Mouse (Mus musculus): ENCODE measurements around the gene Hsp90aa1. TPM values are rescaled to one million over a fixed set of nuclear protein-coding genes. Genes with fewer than 3 reads are reported as not detected.
"Not testable (repeated sequence)": the region's sequence is repeated elsewhere in the genome, so short reads cannot be mapped to it uniquely, and the experiment has no call there.

Gene Hsp90aa1
- 100 to 1,000 TPM in 1 of 2 experiments, 10 to 100 TPM in 1; 98.6 to 163 TPM for total RNA-seq (2021)
- long read RNA-seq, experiment 1, transcript Hsp90aa1-202 (11 exons, 3,281 nt): major isoform, 52 of 72 reads
- long read RNA-seq, experiment 1, partial matches to known transcripts: 18 of 72 reads
- long read RNA-seq, experiment 1, other reads (novel, unspliced or antisense): 2 of 72 reads
- long read RNA-seq, experiment 2, transcript Hsp90aa1-202 (11 exons, 3,281 nt): major isoform, 37 of 44 reads
- long read RNA-seq, experiment 2, partial matches to known transcripts: 7 of 44 reads
- long read RNA-seq, experiment 2, other reads (novel, unspliced or antisense): 0 of 44 reads

DNA sequence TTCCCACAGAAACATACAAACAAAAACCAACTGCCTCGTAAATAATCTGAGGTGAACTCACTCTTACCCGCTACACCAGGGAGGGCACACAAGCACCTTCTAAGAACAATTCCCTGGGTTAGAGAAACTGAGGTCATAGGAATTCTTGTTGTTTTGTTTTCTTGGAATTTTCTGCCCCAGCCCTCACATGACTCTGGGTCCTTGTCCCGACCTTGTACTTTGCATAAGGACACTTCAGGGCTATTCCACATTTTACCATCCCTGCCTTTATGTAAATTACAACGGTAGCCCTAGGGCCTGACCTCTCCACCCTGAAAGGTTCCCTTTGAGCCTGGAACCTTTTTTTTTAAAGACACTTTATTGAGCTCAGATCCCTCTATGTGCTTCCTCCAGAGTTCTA lies at the start of gene Hsp90aa1:
Gene Hsp90aa1 (minus strand): TSS at position 173 of the 400 bp plus-strand sequence.
- DNase-seq: no peak
- intact Hi-C loops (cut with DNase I): loop anchor here (2.0 to 10.0 kb wide), 3 partner anchors 104 to 282 kb away; no protein-coding TSS in a partner anchor

DNA sequence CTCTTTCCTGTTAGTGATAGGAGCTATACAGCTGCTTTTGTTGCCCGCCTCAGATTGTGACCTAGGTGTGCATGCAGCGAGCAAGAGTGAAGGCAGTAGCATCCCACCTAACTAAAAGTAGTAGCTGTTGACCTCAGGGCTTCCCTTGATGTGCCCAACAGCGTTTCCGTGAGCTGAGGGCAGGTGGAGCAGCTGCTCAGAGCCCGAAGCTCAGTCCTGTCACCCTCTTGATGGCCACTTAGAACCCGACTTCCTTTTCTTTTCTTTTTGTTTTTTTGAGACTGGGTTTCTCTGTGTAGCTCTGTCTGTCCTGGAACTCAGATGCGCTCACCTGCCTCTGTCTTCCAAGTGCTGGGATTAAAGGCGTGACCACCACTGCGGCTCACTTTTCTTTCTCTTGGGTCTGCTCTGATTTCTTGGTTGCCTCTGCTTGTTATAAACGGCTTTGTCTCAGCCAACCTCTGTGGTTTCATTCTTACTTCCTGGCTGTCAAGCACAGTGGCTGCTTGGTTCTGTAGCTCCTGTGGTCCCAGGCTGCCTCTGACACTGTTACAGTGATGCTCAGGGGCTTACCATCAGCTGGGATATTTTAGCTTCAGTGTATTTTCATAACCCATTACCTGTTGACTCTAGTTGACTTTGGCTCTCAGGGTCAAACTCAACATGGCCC lies 48.4 kb upstream of the Hsp90aa1 start:
- DNase-seq: no peak

GRCm38 (mm10) chr12:110738158-110738921 lies 35.8 kb upstream of the Hsp90aa1 start:
- intact Hi-C loops (cut with DNase I): loop anchor here (5.0 kb wide), 2 partner anchors 69 to 104 kb away; partner anchors contain the start of gene Mok
- DNase-seq: peak; percentile 33 to 37

More for the DNA sequence above, 48.4 kb upstream of the Hsp90aa1 start:
- intact Hi-C loops (cut with DNase I): no loop called here

GRCm38 (mm10) chr12:110737170-110738157 lies 34.9 kb upstream of the Hsp90aa1 start, which contains the start of gene Wdr20:
Gene Wdr20 (plus strand): TSS chr12:110737944.
- intact Hi-C loops (cut with DNase I): loop anchor here (5.0 kb wide), 2 partner anchors 70 to 105 kb away; partner anchors contain the start of gene Mok
- DNase-seq: peak; percentile 100

GRCm38 (mm10) chr12:110736641-110737040 lies 34.1 kb upstream of the Hsp90aa1 start:
- no peak for DNase-seq
- intact Hi-C loops (cut with DNase I): loop anchor here (5.0 kb wide), 2 partner anchors 71 to 106 kb away; partner anchors contain the start of gene Mok

- DNase-seq; intact Hi-C loops (cut with DNase I): not testable (repeated sequence)
Measured at GRCm38 (mm10) chr12:110733254-110733653, 30.7 kb upstream of the Hsp90aa1 start.

- intact Hi-C loops (cut with DNase I): no loop called here
- DNase-seq: no peak
Measured at GRCm38 (mm10) chr12:110726428-110726827, 23.9 kb upstream of the Hsp90aa1 start.

DNA sequence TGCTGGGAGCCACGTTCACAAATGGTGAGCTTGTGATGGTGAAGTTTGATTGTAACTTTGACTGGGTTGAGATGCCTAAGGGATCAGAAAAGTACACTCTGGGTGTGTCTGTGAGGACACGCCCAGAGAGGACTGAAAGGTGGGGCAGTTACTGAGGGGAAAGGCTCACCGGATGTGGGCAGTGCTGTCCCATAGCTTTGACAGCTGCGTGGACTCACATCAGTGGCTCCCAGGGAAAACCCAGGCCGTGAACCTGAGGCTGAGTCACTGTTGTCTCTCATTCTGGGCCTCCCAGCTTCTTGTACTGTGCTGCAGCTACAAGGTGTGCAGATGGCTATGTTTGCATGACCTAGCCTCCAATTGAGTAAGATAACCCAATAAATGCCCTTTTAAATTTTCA lies 23.0 kb upstream of the Hsp90aa1 start:
- intact Hi-C loops (cut with DNase I): no loop called here
- DNase-seq: no peak

DNA sequence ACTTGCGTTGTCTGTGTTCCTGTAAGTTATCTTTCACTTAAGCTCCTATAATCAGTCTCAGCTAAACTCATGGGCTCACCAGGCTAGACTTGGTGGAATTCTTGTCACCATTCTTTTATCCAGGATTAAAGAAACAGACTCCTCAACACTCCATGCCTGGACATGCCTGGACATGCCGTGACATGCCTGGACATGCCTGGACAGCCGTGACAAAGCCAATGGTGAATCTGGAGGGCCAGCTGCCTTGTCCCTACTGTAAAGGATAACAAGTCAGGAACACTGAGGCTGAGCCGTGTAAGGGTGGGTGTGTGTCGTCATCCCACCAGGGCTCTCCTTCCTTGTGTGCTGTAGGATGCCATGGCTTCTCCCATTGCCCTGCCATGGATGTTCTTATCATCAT lies 22.5 kb upstream of the Hsp90aa1 start:
- DNase-seq: no peak
- intact Hi-C loops (cut with DNase I): no loop called here

- DNase-seq: no peak
- intact Hi-C loops (cut with DNase I): no loop called here
Measured at GRCm38 (mm10) chr12:110716004-110716403, 13.5 kb upstream of the Hsp90aa1 start.

- DNase-seq: no peak
- intact Hi-C loops (cut with DNase I): no loop called here
Measured at GRCm38 (mm10) chr12:110714215-110714614, 11.7 kb upstream of the Hsp90aa1 start.

DNA sequence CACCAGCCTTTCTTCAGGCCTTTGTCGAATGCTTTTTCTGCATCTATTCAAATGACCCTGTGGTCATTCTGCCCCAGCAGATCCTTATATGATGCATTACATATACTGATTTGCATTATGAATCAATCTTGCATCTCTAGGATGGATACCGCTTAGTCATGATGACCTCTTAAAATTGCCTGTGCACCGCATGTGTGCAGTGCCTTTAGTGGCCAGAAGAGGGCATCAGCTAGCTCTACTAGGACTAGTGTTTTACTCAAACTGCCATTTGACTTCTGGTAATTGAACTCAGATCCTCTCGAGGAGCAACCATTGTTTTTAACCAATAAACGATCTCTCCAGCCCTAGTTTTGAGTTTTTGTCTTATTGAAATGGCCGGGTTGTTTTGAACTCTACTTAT lies 11.3 kb upstream of the Hsp90aa1 start:
- intact Hi-C loops (cut with DNase I): no loop called here
- DNase-seq: no peak

DNA sequence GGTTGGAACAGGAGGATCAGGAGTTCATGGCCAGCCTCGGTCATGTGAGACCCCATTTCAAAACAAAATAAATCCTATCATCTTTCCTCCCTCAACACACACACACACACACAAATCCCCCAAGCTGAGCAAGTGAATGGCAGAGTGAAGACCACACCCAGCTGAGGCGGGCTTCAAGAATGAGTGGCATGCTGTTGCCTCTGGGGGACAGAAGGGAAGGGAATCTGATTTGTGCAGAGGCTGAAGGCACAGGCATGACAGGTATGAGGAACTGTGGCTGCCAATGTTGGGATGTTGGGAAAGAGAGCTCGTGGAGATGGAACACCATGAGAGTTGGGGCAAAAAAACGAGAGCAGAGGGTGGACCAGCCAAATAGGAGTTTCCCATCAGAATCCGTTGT lies 8.7 kb upstream of the Hsp90aa1 start:
- no peak for DNase-seq
- intact Hi-C loops (cut with DNase I): no loop called here

GRCm38 (mm10) chr12:110707451-110707850 lies 4.9 kb upstream of the Hsp90aa1 start:
- intact Hi-C loops (cut with DNase I): loop anchor here (10.0 kb wide), 1 partner anchor 253 kb away; no protein-coding TSS in a partner anchor
- no peak for DNase-seq

- intact Hi-C loops (cut with DNase I): loop anchor here (10.0 kb wide), 1 partner anchor 252 kb away; no protein-coding TSS in a partner anchor
- DNase-seq: peak; percentile 65 to 70
Measured at GRCm38 (mm10) chr12:110706337-110707231, 4.1 kb upstream of the Hsp90aa1 start.

DNA sequence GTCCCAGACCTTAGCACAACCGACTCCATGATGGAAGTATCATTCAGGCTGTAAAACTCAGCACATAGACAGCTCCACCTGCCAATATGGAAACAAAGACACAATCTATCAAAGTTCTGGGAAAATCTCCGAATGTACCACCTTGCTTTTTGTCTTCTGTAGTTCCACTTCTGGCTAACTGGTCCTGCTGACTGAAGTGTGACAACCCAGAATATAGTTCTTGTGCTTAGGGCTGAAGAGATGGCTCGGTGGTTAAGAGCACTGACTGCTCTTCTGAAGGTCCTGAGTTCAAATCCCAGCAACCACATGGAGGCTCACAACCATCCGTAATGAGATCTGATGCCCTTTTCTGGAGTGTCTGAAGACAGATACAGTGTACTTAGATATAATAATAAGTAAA lies 2.9 kb upstream of the Hsp90aa1 start:
- intact Hi-C loops (cut with DNase I): loop anchor here (10.0 kb wide), 1 partner anchor 251 kb away; no protein-coding TSS in a partner anchor
- DNase-seq: not testable (repeated sequence)

- intact Hi-C loops (cut with DNase I): loop anchor here (2.0 to 10.0 kb wide), 3 partner anchors 105 to 283 kb away; no protein-coding TSS in a partner anchor
- DNase-seq: no peak
Measured at GRCm38 (mm10) chr12:110703682-110704081, 1.2 kb upstream of the Hsp90aa1 start.

DNA sequence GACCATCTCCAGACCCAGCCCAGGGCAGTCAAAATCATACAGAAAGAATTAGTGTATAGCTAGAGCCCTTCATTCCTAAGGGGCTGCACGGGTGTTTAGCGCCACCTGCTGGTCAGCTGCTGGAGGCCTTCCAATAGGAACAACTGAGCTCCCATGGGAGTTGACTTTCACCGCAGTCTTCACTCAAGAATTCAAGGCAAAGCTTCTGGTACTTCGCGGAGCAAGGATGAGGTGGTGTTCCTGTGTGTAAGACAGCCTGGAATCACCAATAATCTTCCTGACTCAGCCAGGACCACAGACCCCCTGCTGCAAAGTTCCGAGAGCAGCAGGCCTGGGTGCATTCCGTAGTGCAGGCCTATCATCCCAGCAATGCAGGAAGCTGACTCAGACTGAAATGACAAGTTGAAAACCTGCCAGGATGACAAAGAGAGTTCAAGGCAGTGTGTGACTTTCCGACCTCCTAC lies 512 bp upstream of the Hsp90aa1 start:
- DNase-seq: peak; percentile 91 to 94
- intact Hi-C loops (cut with DNase I): loop anchor here (2.0 to 10.0 kb wide), 3 partner anchors 104 to 282 kb away; no protein-coding TSS in a partner anchor
